Mouse (Mus musculus) frontal cortex, postnatal 25 days (tissue): ENCODE measurements around the gene Nhlrc2.
"Not testable (repeated sequence)": the region's sequence is repeated elsewhere in the genome, so short reads cannot be mapped to it uniquely, and the experiment has no call there.

Experiments used
- DNase-seq, 2 experiments: peaks; one replicate each; pipeline ENCODE4 v3.0.0; 2022; ENCODE audit warnings: low spot score in 2 of 2

Nhlrc2 gene

GRCm38 (mm10) chr19:56548230-56549032 lies at the start of gene Nhlrc2:
Gene Nhlrc2 (plus strand): TSS chr19:56548261.
- peak; percentile 64 to 65 for DNase-seq

- DNase-seq: not testable (repeated sequence)
Observed at GRCm38 (mm10) chr19:56503069-56503468, 45.0 kb upstream of the Nhlrc2 start.

- not testable (repeated sequence) for DNase-seq
Observed at GRCm38 (mm10) chr19:56503525-56503924, 44.5 kb upstream of the Nhlrc2 start.

GRCm38 (mm10) chr19:56511207-56511606 lies 36.9 kb upstream of the Nhlrc2 start:
- not testable (repeated sequence) for DNase-seq

- DNase-seq: not testable (repeated sequence)
Observed at GRCm38 (mm10) chr19:56513527-56513926, 34.5 kb upstream of the Nhlrc2 start.

GRCm38 (mm10) chr19:56519408-56519807 lies 28.7 kb upstream of the Nhlrc2 start:
- not testable (repeated sequence) for DNase-seq

- DNase-seq: not testable (repeated sequence)
Observed at GRCm38 (mm10) chr19:56530529-56530928, 17.5 kb upstream of the Nhlrc2 start.

GRCm38 (mm10) chr19:56531251-56531650 lies 16.8 kb upstream of the Nhlrc2 start:
- DNase-seq: no peak

- no peak for DNase-seq
Observed at GRCm38 (mm10) chr19:56533291-56534071, 14.6 kb upstream of the Nhlrc2 start.

GRCm38 (mm10) chr19:56534337-56534736 lies 13.7 kb upstream of the Nhlrc2 start:
- DNase-seq: no peak

GRCm38 (mm10) chr19:56535064-56535463 lies 13.0 kb upstream of the Nhlrc2 start:
- no peak for DNase-seq

GRCm38 (mm10) chr19:56535765-56536164 lies 12.3 kb upstream of the Nhlrc2 start:
- DNase-seq: no peak

- DNase-seq: no peak
Observed at GRCm38 (mm10) chr19:56543320-56543719, 4.7 kb upstream of the Nhlrc2 start.

- DNase-seq: no peak
Observed at GRCm38 (mm10) chr19:56544681-56545388, 3.2 kb upstream of the Nhlrc2 start.

GRCm38 (mm10) chr19:56546031-56546430 lies 2.0 kb upstream of the Nhlrc2 start:
- no peak for DNase-seq

- peak in 1 of 2 experiments; percentile 35 for DNase-seq
Observed at GRCm38 (mm10) chr19:56547456-56548229, 418 bp upstream of the Nhlrc2 start, which contains the start of gene Dclre1a. Gene Dclre1a (minus strand): TSS chr19:56548222.

GRCm38 (mm10) chr19:56549033-56549680 lies 1.1 kb downstream of the Nhlrc2 start:
- no peak for DNase-seq

- no peak for DNase-seq
Observed at GRCm38 (mm10) chr19:56553177-56553576, 5.1 kb downstream of the Nhlrc2 start.

- no peak for DNase-seq
Observed at GRCm38 (mm10) chr19:56555972-56556371, 7.9 kb downstream of the Nhlrc2 start.

GRCm38 (mm10) chr19:56562433-56563138 lies 14.5 kb downstream of the Nhlrc2 start:
- DNase-seq: no peak
